Mouse (Mus musculus) granulocyte monocyte progenitor cell, adult 5-6 weeks (primary cell): ENCODE measurements around the gene Idh3g. TPM values are rescaled to one million over a fixed set of nuclear protein-coding genes. Genes with fewer than 3 reads are reported as not detected.

Source experiments
- ATAC-seq: replicated peaks from 2 replicates; pipeline ENCODE4 v1.8.0; 2016; ENCODE audit warnings: mild to moderate bottlenecking, moderate TSS enrichment, inconsistent platforms; ENCODE audit not compliant: poor library complexity, severe bottlenecking
- total RNA-seq, 2 experiments: library from RNA; stranded (forward) in 1 of 2; stranded (reverse) in 1 of 2; fragments of 200-712, 200-1000 nt in 1 of 2; fragments of >200 nt in 1 of 2; fragmentation: Nextera tagmentation in 1 of 2; gene quantifications; 2 replicates each; pipeline ENCODE4 v1.2.3; 2014 to 2017

Gene Idh3g
- total RNA-seq (2014; fragmentation: Nextera tagmentation) (290 and 324 TPM in 2 replicates), total RNA-seq (2017) (213 and 240 TPM in 2 replicates)

DNA sequence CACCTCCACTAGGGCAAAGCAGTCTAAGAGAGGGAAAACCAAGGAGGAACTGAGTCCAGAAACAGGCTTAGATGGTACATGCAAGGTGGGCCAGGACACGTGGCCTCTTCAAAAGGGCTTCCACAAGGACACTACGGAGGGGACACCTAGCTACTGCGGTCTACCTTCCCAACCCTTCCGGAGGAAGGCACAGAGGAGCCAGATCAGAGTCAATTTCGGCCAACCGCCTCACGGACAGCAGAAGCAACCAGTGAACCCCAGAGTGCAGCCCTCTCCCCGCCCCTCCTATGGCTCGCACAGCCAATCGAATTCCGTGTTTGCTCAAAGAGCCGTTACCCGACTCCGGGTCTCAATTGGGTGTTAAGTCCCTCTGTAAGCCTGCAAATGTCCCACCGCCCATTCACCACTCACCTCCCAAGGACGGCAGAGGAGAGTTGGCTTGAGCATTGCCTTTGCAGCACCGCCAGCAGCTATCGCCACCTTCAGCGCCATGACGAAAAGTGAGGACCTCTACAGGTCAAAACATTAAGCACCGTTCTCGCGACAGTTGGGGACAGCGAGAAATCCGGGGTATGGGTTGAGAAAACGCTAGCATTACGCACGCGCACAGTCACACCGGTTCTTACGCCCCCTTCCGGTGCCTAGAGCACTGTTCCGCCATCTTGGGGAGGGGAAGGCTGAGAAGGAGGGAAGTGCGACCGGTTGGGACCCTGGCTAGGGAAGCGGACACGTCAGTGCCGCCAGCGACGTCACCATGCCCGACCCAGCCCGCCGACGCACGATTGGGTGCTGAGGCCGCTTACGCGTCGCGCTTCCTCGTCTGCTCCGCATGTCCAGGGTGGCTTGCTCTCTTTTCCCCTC lies at the start of gene Idh3g, which contains the start of gene Ssr4:
Gene Idh3g (minus strand): TSS at position 534 of the 861 bp plus-strand sequence.
Gene Ssr4 (plus strand): TSS at position 665 of the 861 bp plus-strand sequence.
- peak; percentile 88 for ATAC-seq

GRCm38 (mm10) chrX:73835731-73836130 lies 49.0 kb upstream of the Idh3g start:
- ATAC-seq, result no peak

- ATAC-seq, result peak; percentile 68
Measured at GRCm38 (mm10) chrX:73824185-73825151, 37.8 kb upstream of the Idh3g start, which contains the start of gene Pdzd4. Gene Pdzd4, minus strand, starts transcription at chrX:73824969.

DNA sequence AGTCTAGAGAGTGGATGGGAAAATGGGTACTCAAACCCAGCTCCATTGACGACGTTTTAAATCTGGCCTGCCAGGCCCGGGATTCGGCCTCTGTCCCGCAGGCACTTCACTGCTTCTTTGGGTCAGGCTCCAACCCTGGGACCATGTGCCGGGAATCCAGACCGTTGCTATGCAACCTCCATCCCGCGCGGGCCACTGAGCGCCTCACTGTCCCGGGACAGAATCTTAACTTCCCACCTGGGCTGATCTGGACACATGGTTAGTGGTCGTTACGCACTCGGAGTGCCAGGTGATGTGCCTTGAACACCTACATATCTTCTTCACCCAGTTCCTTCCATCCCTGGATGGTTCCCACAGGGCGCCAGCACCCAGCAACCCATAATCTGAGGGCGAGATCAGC lies 37.0 kb upstream of the Idh3g start:
- no peak for ATAC-seq

DNA sequence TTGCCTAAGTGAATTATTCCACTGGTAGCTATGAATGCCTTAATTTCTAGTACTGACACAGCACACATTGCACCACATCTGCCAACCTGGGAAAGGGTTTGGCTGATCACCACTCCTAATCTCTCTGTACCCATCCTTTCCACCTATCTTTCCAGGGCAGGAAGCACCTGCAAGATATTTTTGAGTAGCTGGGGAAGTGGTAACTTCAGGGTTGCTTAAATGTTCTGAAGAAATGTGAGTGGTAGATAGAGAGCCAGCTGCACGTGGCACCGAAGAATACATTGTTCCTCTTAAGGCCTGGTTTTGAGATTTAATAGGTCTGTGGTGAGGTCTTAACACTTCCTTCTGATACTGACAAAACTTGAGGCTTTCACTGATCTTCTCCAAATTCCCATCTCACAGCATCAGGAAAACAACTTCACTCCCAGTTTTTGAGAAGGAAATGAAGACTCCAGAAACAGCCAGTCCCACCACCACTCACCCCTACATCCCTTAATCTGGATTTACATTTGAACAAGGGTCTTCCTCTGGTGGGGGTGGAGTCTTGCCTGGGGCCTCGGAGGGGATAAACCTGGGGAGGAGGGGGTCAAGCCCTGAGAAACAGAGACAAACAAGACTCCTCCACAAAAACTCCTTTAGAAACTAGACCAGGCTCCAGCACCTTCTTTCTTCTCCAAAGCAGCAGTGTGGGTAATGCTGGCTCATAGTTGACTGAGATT lies 30.1 kb upstream of the Idh3g start:
- ATAC-seq, result peak; percentile 95

- no peak for ATAC-seq
Measured at GRCm38 (mm10) chrX:73815072-73815471, 28.4 kb upstream of the Idh3g start.

- no peak for ATAC-seq
Measured at GRCm38 (mm10) chrX:73805814-73806213, 19.1 kb upstream of the Idh3g start.

DNA sequence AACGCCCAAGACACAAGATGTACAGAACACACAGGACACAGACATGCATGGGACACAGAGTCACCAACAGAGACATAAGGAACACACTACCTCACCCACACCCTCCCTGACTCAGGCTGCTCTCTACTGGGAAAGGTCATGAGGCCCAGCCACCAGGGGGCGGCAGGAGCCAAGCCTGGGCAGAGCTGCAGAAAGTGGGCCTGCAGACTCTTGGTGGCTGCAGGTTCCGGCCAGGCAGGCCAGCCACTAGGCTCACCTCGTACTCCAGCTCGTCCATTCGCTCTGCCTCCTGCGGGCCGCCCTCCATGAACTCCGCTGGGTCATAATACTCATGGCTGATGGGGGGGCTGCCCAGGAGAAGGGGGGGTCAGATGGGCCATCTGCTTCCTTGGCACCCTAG lies 11.8 kb upstream of the Idh3g start:
- peak; percentile 94 for ATAC-seq

DNA sequence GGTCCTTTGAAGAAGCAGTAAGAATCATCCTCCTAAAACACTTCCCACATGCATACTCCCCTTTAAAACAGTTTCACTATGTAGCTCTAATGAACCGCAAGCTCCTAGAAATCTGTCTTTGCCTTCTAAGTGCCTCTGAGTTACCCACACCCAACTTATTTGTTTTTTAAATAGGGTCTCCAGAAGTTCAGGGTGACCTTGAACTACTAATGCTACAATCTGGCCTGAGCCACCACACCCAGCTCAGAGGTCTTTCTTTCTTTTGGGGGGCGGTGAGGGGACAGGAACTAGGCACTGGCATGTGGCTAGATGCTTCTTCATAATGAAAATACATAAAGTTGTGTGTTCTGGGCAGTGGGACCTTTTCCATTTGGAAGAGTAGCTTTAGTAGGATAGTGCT lies 10.8 kb upstream of the Idh3g start:
- no peak for ATAC-seq

GRCm38 (mm10) chrX:73793505-73793904 lies 6.8 kb upstream of the Idh3g start:
- no peak for ATAC-seq

GRCm38 (mm10) chrX:73793039-73793438 lies 6.3 kb upstream of the Idh3g start:
- ATAC-seq, result no peak

DNA sequence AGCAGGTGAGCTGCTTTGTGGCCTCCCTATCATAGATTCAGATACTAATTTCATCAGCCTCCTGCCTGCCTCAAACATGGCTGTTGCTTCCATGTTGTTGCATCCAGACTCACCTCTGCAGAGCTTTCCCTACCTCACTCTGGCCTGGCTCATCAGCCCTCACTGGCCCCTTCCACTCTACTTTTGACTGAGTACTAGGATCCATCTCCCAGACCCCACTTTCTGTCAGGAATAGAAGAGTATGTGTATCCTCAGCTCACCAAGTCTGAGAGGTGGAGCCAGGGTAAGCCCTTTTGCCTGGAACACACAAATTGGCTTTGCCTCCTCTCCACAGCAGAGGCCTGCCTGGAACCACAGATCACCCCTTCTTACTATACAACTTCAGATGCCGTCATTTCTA lies 1.8 kb upstream of the Idh3g start:
- ATAC-seq, result no peak

DNA sequence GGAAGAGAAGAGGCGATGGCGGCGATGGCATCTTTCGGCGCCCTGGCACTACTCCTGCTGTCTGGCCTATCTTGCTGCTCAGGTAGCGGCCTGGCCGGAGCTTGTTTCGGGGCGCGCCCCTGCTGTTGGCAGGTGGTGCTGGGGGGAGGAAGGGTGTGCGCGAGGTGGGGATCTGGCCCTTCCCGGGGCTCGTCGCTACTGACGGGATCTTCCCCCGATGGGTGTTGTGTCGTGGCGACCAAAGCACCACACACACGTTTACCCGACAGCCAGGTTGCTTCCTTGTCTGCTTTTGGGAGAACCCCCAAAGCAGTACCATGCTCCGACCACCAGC lies 495 bp upstream of the Idh3g start:
- no peak; the same call in 1 of the 2 replicates for ATAC-seq

DNA sequence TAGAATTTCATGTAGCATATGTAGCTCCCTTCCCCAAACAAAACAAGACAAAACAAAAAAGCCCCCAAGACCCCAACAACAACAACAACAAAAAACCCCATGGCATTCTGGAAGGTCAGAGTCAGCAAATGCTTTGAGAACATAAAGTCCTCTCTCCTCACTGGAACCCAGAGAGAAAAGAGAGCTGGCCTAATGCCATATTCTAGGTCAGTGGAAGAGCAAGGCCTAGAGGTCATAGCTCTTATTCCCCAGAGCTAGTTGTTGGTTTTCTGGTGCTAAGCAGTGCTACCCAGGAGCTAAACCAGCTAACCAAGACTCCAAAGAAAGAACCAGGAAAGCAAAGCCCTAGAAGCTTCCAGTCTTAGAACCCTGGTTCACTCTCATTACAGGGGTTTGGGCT lies 1.0 kb downstream of the Idh3g start:
- no peak for ATAC-seq

GRCm38 (mm10) chrX:73782227-73782626 lies 4.5 kb downstream of the Idh3g start:
- no peak for ATAC-seq

DNA sequence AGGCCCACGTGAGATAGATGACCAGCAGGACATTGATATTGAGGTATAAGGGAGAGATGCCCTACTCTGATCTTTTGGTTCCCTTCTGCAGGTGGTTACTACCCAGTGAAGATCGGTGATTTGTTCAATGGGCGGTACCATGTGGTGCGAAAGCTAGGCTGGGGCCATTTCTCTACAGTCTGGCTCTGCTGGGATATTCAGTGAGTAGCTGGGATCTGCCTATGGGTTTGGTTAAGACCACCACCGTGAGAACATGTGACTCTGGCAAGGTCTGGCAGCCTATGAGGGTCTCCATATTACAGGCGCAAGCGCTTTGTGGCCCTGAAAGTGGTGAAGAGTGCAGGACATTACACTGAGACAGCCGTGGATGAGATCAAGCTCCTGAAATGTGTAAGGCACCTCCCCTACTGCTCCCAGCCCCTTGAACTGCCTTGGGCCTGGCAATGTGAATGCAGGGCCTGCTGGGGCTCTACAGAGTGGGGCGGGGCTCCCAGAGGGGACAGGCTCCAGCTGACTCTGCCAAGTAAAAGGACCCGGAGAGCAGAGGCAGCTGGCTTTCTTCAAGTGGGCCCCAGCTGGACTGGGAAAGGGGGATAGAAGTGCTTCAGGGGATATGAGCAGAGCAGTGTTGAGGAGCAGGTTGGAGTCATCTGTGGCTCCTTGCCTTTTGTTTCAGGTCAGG lies 11.8 kb downstream of the Idh3g start:
- no peak for ATAC-seq

DNA sequence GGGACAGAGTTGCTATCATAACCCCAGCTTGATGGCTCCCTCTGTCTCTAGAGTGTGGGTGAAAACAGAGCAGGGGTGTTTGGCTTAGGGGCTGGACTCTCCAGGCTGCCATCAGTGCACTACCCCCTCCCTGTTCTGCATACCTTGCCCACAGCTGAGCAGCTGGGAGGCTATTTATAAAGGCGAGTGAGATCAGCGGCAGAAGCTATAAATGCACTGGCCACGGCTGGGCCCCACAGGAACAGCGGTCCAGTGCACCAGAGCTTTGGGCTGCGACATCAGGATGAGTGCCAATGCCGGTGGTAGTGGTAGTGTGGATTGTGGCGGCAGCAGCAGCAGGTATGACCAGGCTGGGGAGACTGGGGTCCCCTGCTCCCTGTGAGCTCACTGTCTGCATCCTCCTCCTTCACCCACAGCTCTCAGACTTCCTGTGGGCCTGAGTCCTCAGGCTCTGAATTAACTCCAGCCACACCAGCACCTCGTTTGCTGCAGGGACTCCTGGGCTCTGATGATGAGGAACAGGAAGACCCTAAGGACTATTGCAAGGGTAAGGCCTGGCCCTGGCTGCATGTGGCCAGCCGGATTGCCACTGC lies 12.4 kb downstream of the Idh3g start, which contains the start of gene Srpk3:
Gene Srpk3 (plus strand): TSS at position 238 of the 593 bp plus-strand sequence.
- ATAC-seq, result peak; percentile 31; the same call in 1 of the 2 replicates

GRCm38 (mm10) chrX:73767267-73767666 lies 19.4 kb downstream of the Idh3g start:
- peak; percentile 41; the same call in 1 of the 2 replicates for ATAC-seq

- peak; percentile 76 for ATAC-seq
Measured at GRCm38 (mm10) chrX:73765311-73765710, 21.4 kb downstream of the Idh3g start.
